Mouse (Mus musculus) liver, embryonic 14.5 days (tissue): ENCODE data around the gene Zbed3. TPM values are rescaled to one million over a fixed set of nuclear protein-coding genes. Genes with fewer than 3 reads are reported as not detected.

ENCODE experiments used
- ATAC-seq: fragments of 200-750 bp; cut with Nextera tagmentation; 2 replicates; pipeline ENCODE4 v1.8.0; 2017; ENCODE audit warnings: moderate number of reproducible peaks, mild to moderate bottlenecking, moderate library complexity; ENCODE audit not compliant: insufficient read depth
- DNase-seq, 3 experiments: peaks; one replicate each; pipeline ENCODE4 v3.0.0-alpha.2; 2012 to 2013; ENCODE audit warnings: low read depth in 3 of 3, low spot score in 3 of 3
- H3K27ac ChIP-seq: fragments of 300-500 bp; sonication (generic); 2 replicates; pipeline ENCODE4 v1.5.1; 2014; ENCODE audit warnings: moderate library complexity, mild to moderate bottlenecking, control low read depth, inconsistent platforms
- H3K27me3 ChIP-seq: fragments of 300-500 bp; sonication (generic); 2 replicates; pipeline ENCODE4 v1.6.1; 2014; ENCODE audit warnings: mild to moderate bottlenecking, low read length, moderate library complexity; ENCODE audit not compliant: control insufficient read depth, insufficient read depth
- H3K36me3 ChIP-seq: fragments of 300-500 bp; sonication (generic); replicated peaks from 2 replicates; pipeline ENCODE4 v1.6.1; 2014; ENCODE audit warnings: low read depth; ENCODE audit not compliant: control insufficient read depth, insufficient read depth
- H3K4me1 ChIP-seq, 2 experiments: fragments of 200-500 bp in 1 of 2; fragments of 300-500 bp in 1 of 2; sonication (generic) in 1 of 2; replicated peaks; 2 replicates each; pipeline ENCODE4 v1.6.1; 2012 to 2014; ENCODE audit warnings: antibody characterized with exemption in 1 of 2, inconsistent platforms in 1 of 2, low read length in 1 of 2; ENCODE audit not compliant: control insufficient read depth in 2 of 2, insufficient read depth in 2 of 2
- H3K4me2 ChIP-seq: fragments of 300-500 bp; sonication (generic); 2 replicates; pipeline ENCODE4 v1.6.1; 2014; ENCODE audit warnings: low read depth, mild to moderate bottlenecking, control low read depth, moderate library complexity
- H3K4me3 ChIP-seq, 2 experiments: fragments of 200-500 bp in 1 of 2; fragments of 300-500 bp in 1 of 2; sonication (generic) in 1 of 2; 2 replicates each; pipeline ENCODE4 v1.5.1; 2012 to 2014; ENCODE audit warnings: low read depth in 2 of 2, low read length in 2 of 2, mild to moderate bottlenecking in 2 of 2, control low read depth in 1 of 2, inconsistent platforms in 1 of 2, moderate library complexity in 1 of 2; ENCODE audit not compliant: insufficient read depth in 1 of 2
- H3K9ac ChIP-seq: fragments of 300-500 bp; sonication (generic); replicated peaks from 2 replicates; pipeline ENCODE4 v1.6.1; 2014; ENCODE audit warnings: mild to moderate bottlenecking, control low read depth, moderate library complexity
- H3K9me3 ChIP-seq: fragments of 300-500 bp; sonication (generic); 2 replicates; pipeline ENCODE4 v1.6.1; 2016; ENCODE audit warnings: low read length, mixed read lengths; ENCODE audit not compliant: control insufficient read depth
- CTCF ChIP-seq: IDR thresholded peaks from 2 replicates; pipeline ENCODE4 v1.5.1; 2016; ENCODE audit warnings: antibody characterized with exemption, low read depth, control low read depth
- EP300 ChIP-seq: IDR thresholded peaks from 2 replicates; pipeline ENCODE4 v1.6.1; 2016; ENCODE audit warnings: antibody characterized with exemption, low read depth
- WGBS: fragments of 180-500 bp; shearing (Covaris S2); extraction: QIAGEN DNeasy Blood & Tissue Kit; methylation state at CpG from one replicate; pipeline ENCODE4 v1.1.7; 2014; ENCODE audit not compliant: insufficient replicate concordance; 5-methylcytosine and 5-hydroxymethylcytosine counted together
- polyA plus RNA-seq, 2 experiments: library from polyadenylated mRNA; depleted of rRNA in 1 of 2; stranded (reverse) in 1 of 2; unstranded in 1 of 2; fragments of >200 nt; fragmentation: Nextera tagmentation in 1 of 2; extraction: Ambion mirVana in 1 of 2; gene quantifications; 2 replicates each; pipeline versions ENCODE4 v1.2.1 to v1.2.3; 2012 to 2014

Zbed3 gene
- polyA plus RNA-seq, 2 experiments: 4.1 to 4.6 TPM

GRCm38 (mm10) chr13:95382418-95382817 lies 59.0 kb downstream of the Zbed3 start:
- no peaks in the 10 kb centered on the region; the same call in 1 of the 2 replicates for H3K27me3 ChIP-seq
- no peak for DNase-seq
- whole genome bisulfite sequencing: 24% methylated on average over 5 of the region's 5 CpGs
- no peak overlapping the region for H3K4me3 ChIP-seq
- no peak overlapping the region for H3K27ac ChIP-seq
- no peak for ATAC-seq
- TF ChIP-seq CTCF: no peak
- no peak for TF ChIP-seq EP300
- no peak overlapping the region for H3K4me2 ChIP-seq
- no peaks in the 10 kb centered on the region for H3K4me1 ChIP-seq
- no peaks in the 10 kb centered on the region for H3K9me3 ChIP-seq
- no peak overlapping the region for H3K9ac ChIP-seq
- no peaks in the 10 kb centered on the region for H3K36me3 ChIP-seq

Other genes starting within 250 kb of the Zbed3 start
- gene Pde8b, start 73.3 kb upstream of the Zbed3 start, polyA plus RNA-seq (2012; rRNA removed): 0.28 and 0.40 TPM in 2 replicates
- gene Pde8b, start 73.3 kb upstream of the Zbed3 start, polyA plus RNA-seq (2014; fragmentation: Nextera tagmentation; extraction: Ambion mirVana): 0.14 and 0.37 TPM in 2 replicates
- gene Aggf1, start 51.7 kb downstream of the Zbed3 start, polyA plus RNA-seq (2012; rRNA removed): 7.1 and 13.0 TPM in 2 replicates
- gene Aggf1, start 51.7 kb downstream of the Zbed3 start, polyA plus RNA-seq (2014; fragmentation: Nextera tagmentation; extraction: Ambion mirVana): 14.9 and 18.3 TPM in 2 replicates
- gene Crhbp, start 121.3 kb downstream of the Zbed3 start, polyA plus RNA-seq (2012; rRNA removed): 0.04 and 0.05 TPM in 2 replicates
- gene Crhbp, start 121.3 kb downstream of the Zbed3 start, polyA plus RNA-seq (2014; fragmentation: Nextera tagmentation; extraction: Ambion mirVana): not detected in 2 replicates
- gene S100z, start 155.1 kb downstream of the Zbed3 start, polyA plus RNA-seq (2012; rRNA removed): not detected in 2 replicates
- gene S100z, start 155.1 kb downstream of the Zbed3 start, polyA plus RNA-seq (2014; fragmentation: Nextera tagmentation; extraction: Ambion mirVana): not detected in 2 replicates
- gene F2rl1, start 201.6 kb downstream of the Zbed3 start, polyA plus RNA-seq (2012; rRNA removed): 0.71 and 0.84 TPM in 2 replicates
- 0.30 and 0.67 TPM in 2 replicates for gene F2rl1, start 201.6 kb downstream of the Zbed3 start, polyA plus RNA-seq (2014; fragmentation: Nextera tagmentation; extraction: Ambion mirVana)